Mouse (Mus musculus) embryonic facial prominence, embryonic 14.5 days (tissue): Measurements from ENCODE around the gene Dynlt1b. TPM values are rescaled to one million over a fixed set of nuclear protein-coding genes. Genes with fewer than 3 reads are reported as not detected.
A peak's percentile ranks its signal among the peaks of the same experiment; 100 is the strongest.
"Not testable (repeated sequence)": the region's sequence is repeated elsewhere in the genome, so short reads cannot be mapped to it uniquely, and the experiment has no call there.

ENCODE experiments used
- ATAC-seq: fragments of 200-750 bp; cut with Nextera tagmentation; 2 replicates; pipeline ENCODE4 v1.8.0; 2017; ENCODE audit warnings: low read depth, moderate number of reproducible peaks, moderate TSS enrichment
- DNase-seq: peaks from one replicate; pipeline ENCODE4 v3.0.0-alpha.2; 2015; ENCODE audit warnings: low spot score
- H3K27ac ChIP-seq: fragments of 300-500 bp; sonication (generic); replicated peaks from 2 replicates; pipeline ENCODE4 v1.5.1; 2014; ENCODE audit warnings: low read depth, mild to moderate bottlenecking, low read length, moderate library complexity
- H3K27me3 ChIP-seq: fragments of 300-500 bp; sonication (generic); replicated peaks from 2 replicates; pipeline ENCODE4 v1.6.1; 2014; ENCODE audit warnings: low read length; ENCODE audit not compliant: control insufficient read depth, insufficient read depth
- H3K36me3 ChIP-seq: fragments of 300-500 bp; sonication (generic); 2 replicates; pipeline ENCODE4 v1.6.1; 2014; ENCODE audit warnings: low read length, mixed read lengths; ENCODE audit not compliant: control insufficient read depth, insufficient read depth
- H3K4me1 ChIP-seq: fragments of 300-500 bp; sonication (generic); 2 replicates; pipeline ENCODE4 v1.6.1; 2014; ENCODE audit warnings: antibody characterized with exemption, low read length; ENCODE audit not compliant: control insufficient read depth, insufficient read depth
- H3K4me2 ChIP-seq: fragments of 300-500 bp; sonication (generic); 2 replicates; pipeline ENCODE4 v1.6.1; 2014; ENCODE audit warnings: low read depth, mild to moderate bottlenecking, low read length, moderate library complexity, mixed read lengths
- H3K4me3 ChIP-seq: fragments of 300-500 bp; sonication (generic); 2 replicates; pipeline ENCODE4 v1.5.1; 2014; ENCODE audit warnings: low read depth, mild to moderate bottlenecking, low read length
- H3K9ac ChIP-seq: fragments of 300-500 bp; sonication (generic); 2 replicates; pipeline ENCODE4 v1.6.1; 2014; ENCODE audit warnings: low read depth, mild to moderate bottlenecking, low read length, moderate library complexity, mixed read lengths
- H3K9me3 ChIP-seq: fragments of 300-500 bp; sonication (generic); 2 replicates; pipeline ENCODE4 v1.6.1; 2016; ENCODE audit warnings: low read length; ENCODE audit not compliant: control insufficient read depth
- WGBS: fragments of 180-500 bp; shearing (Covaris S2); extraction: QIAGEN DNeasy Blood & Tissue Kit; methylation state at CpG from one replicate; pipeline ENCODE4 v1.1.7; 2014; 5-methylcytosine and 5-hydroxymethylcytosine counted together
- polyA plus RNA-seq: library from polyadenylated mRNA; unstranded; fragments of >200 nt; fragmentation: Nextera tagmentation; extraction: Ambion mirVana; gene quantifications from 2 replicates; pipeline ENCODE4 v1.2.1, GENCODE M21; 2014

Dynlt1b gene
- polyA plus RNA-seq, 1 experiment from 2014 or later: 584 TPM

DNA sequence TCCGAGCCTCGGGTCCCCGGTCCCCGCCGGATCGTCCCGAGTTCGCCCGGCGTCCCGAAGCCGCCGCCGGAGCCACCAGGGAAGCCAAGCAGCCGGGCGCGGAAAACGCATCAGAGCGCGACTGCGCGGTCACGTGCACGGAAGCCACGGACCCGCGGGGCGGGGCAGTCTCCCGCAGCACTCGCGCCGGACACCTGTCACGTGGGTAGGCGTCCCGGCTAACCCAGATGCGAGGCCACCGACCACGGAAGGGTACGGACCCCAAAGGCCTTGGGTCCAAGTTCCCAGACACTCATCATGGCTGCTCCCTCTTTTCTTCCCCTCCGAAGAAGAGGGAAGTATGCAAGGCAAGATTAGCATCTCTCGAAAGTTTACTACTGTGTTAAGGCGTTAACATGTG is 47.1 kb downstream of the Dynlt1b start:
- ATAC-seq (peak; percentile 82), DNase-seq (peak; percentile 41)
- H3K4me1 ChIP-seq, H3K9me3 ChIP-seq, H3K36me3 ChIP-seq, H3K27me3 ChIP-seq: not testable (repeated sequence)
- Histone ChIP-seq H3K4me2 (peak overlapping the region; percentile 75), H3K4me3 (peak overlapping the region; percentile 67), H3K27ac (peak overlapping the region; percentile 77), H3K9ac (peak overlapping the region; percentile 82)
- under 1% methylated on average over 22 of the region's 42 CpGs for WGBS

GRCm38 (mm10) chr17:6480855-6481589 is 51.1 kb downstream of the Dynlt1b start:
- H3K27me3 ChIP-seq, H3K36me3 ChIP-seq, H3K9me3 ChIP-seq, H3K4me3 ChIP-seq, ATAC-seq, H3K4me1 ChIP-seq, H3K9ac ChIP-seq, H3K4me2 ChIP-seq, H3K27ac ChIP-seq: not testable (repeated sequence)
- peak; percentile 39 for DNase-seq
- 46% methylated on average over 2 of the region's 7 CpGs for WGBS

DNA sequence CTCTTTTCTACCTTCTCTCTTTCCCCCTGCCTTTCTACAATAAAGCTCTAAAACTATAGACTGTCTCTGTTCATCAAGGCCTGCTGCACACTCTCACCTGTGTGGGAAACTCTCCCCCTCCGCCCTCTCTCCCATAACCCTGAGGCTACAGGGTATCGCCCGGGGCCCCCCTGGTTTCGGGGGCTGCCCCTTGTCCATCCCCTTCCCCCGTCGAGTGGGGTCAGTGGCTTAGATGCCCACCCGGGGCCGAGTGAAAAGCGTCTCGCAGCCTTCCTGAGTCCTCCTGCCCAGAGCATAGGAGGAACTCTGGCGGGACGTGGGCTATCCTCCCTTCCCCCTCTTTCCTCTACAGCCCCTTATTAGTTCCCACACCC is 51.7 kb downstream of the Dynlt1b start:
- not testable (repeated sequence) for H3K9me3 ChIP-seq, ATAC-seq
- 88% methylated on average over 12 of the region's 12 CpGs for WGBS

GRCm38 (mm10) chr17:6482248-6482647 is 52.3 kb downstream of the Dynlt1b start:
- H3K36me3 ChIP-seq, H3K4me3 ChIP-seq, H3K27ac ChIP-seq, H3K9ac ChIP-seq, H3K27me3 ChIP-seq, ATAC-seq, H3K4me2 ChIP-seq, H3K4me1 ChIP-seq, H3K9me3 ChIP-seq, DNase-seq: not testable (repeated sequence)
- WGBS: 88% methylated on average over 5 of the region's 8 CpGs

More for the DNA sequence above, 51.7 kb downstream of the Dynlt1b start:
- H3K4me1 ChIP-seq, H3K27me3 ChIP-seq, DNase-seq, H3K4me3 ChIP-seq, H3K9ac ChIP-seq, H3K27ac ChIP-seq, H3K36me3 ChIP-seq, H3K4me2 ChIP-seq: not testable (repeated sequence)

Other genes starting within 250 kb of the Dynlt1b start
- gene Tmem181a, start 173.3 kb upstream of the Dynlt1b start, polyA plus RNA-seq: 19.8 and 23.0 TPM in 2 replicates
- gene Dynlt1a, start 112.6 kb upstream of the Dynlt1b start, polyA plus RNA-seq: 14.4 and 15.2 TPM in 2 replicates
- gene Dynlt1c, start 171.6 kb downstream of the Dynlt1b start, polyA plus RNA-seq: 24.1 and 25.6 TPM in 2 replicates
- 254 and 264 TPM in 2 replicates for gene Dynlt1f, start 225.8 kb downstream of the Dynlt1b start, polyA plus RNA-seq
- 0.43 and 0.70 TPM in 2 replicates for gene Sytl3, start 229.0 kb downstream of the Dynlt1b start, polyA plus RNA-seq